Mouse (Mus musculus): Measurements from ENCODE around the gene Edn2.

Gene Edn2

GRCm38 (mm10) chr4:120158714-120159310 lies 2.2 kb upstream of the Edn2 start:
- DNase-seq, result no peak

- DNase-seq, result no peak
Measured at GRCm38 (mm10) chr4:120162586-120162985, 1.6 kb downstream of the Edn2 start.

- DNase-seq, result no peak
Measured at GRCm38 (mm10) chr4:120163242-120163641, 2.2 kb downstream of the Edn2 start.

- no peak for DNase-seq
Measured at GRCm38 (mm10) chr4:120164316-120164715, 3.3 kb downstream of the Edn2 start.

- no peak for DNase-seq
Measured at GRCm38 (mm10) chr4:120167778-120168177, 6.8 kb downstream of the Edn2 start.

- DNase-seq, result no peak
Measured at GRCm38 (mm10) chr4:120168346-120168745, 7.3 kb downstream of the Edn2 start.

GRCm38 (mm10) chr4:120170387-120170936 lies 9.5 kb downstream of the Edn2 start:
- DNase-seq, result no peak

- peak; percentile 39 for DNase-seq
Measured at GRCm38 (mm10) chr4:120172050-120172684, 11.2 kb downstream of the Edn2 start.

GRCm38 (mm10) chr4:120179123-120179522 lies 18.1 kb downstream of the Edn2 start:
- no peak for DNase-seq

GRCm38 (mm10) chr4:120180535-120180934 lies 19.5 kb downstream of the Edn2 start:
- no peak for DNase-seq

GRCm38 (mm10) chr4:120184374-120184991 lies 23.5 kb downstream of the Edn2 start:
- DNase-seq, result peak; percentile 66

- DNase-seq, result no peak
Measured at GRCm38 (mm10) chr4:120186441-120186840, 25.4 kb downstream of the Edn2 start.

- peak; percentile 53 for DNase-seq
Measured at GRCm38 (mm10) chr4:120186934-120187333, 25.9 kb downstream of the Edn2 start.

- no peak for DNase-seq
Measured at GRCm38 (mm10) chr4:120188204-120188603, 27.2 kb downstream of the Edn2 start.

GRCm38 (mm10) chr4:120188651-120189161 lies 27.7 kb downstream of the Edn2 start:
- DNase-seq, result no peak

GRCm38 (mm10) chr4:120189941-120190340 lies 28.9 kb downstream of the Edn2 start:
- DNase-seq, result peak; percentile 27

GRCm38 (mm10) chr4:120191987-120192386 lies 31.0 kb downstream of the Edn2 start:
- DNase-seq, result no peak

GRCm38 (mm10) chr4:120194026-120194425 lies 33.0 kb downstream of the Edn2 start:
- DNase-seq, result no peak

- DNase-seq, result no peak
Measured at GRCm38 (mm10) chr4:120194965-120195364, 34.0 kb downstream of the Edn2 start.

GRCm38 (mm10) chr4:120199184-120199885 lies 38.3 kb downstream of the Edn2 start:
- no peak for DNase-seq

GRCm38 (mm10) chr4:120200551-120201266 lies 39.7 kb downstream of the Edn2 start:
- DNase-seq, result no peak

GRCm38 (mm10) chr4:120204357-120204942 lies 43.4 kb downstream of the Edn2 start:
- DNase-seq, result no peak

Data from embryo, embryonic 11 days (tissue).